Mouse (Mus musculus): Measurements from ENCODE around the gene Rasl12. TPM values are rescaled to one million over a fixed set of nuclear protein-coding genes. Genes with fewer than 3 reads are reported as not detected.
A peak's percentile ranks its signal among the peaks of the same experiment; 100 is the strongest.

Rasl12 gene
- 6.2 TPM in 2 replicates for polyA plus RNA-seq (2015; fragmentation: Nextera tagmentation; extraction: Ambion mirVana)

DNA sequence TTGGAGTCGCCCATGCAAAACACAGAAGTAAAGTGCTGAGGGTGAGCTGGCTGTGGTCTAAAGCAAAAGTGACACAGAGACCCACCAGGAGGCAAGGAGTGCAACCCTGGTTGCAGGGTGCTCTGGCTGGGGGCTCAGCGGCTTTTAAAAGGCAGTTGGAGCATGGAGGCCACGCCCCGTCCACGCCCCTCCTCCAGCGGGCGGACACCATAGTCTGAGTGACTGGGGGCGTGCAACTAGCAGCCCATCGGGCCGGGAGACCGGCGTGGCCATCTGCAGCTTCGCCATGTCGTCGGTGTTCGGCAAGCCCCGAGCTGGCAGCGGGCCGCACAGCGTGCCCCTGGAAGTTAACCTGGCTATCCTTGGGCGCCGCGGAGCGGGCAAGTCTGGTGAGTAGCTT is at the start of gene Rasl12:
TSS of gene Rasl12 (plus strand) at position 228 of the 400 bp plus-strand sequence.
- ATAC-seq, result peak; percentile 83
- H3K4me2 ChIP-seq (replicated peaks), result peak within 1 kb of the TSS; percentile 68
- peaks cover 11% of the 10 kb centered on the region for H3K4me1 ChIP-seq (replicated peaks)
- H3K4me3 ChIP-seq (replicated peaks), result peak within 1 kb of the TSS; percentile 45
- H3K9me3 ChIP-seq, result no peaks in the 10 kb centered on the region
- peaks cover 11% of the 10 kb centered on the region for H3K27me3 ChIP-seq
- H3K36me3 ChIP-seq, result no peaks in the 10 kb centered on the region
- H3K9ac ChIP-seq (replicated peaks), result peak within 1 kb of the TSS; percentile 55
- no peak within 1 kb of the TSS for H3K27ac ChIP-seq
- WGBS, result 0% methylated on average over 24 of the region's 24 CpGs

DNA sequence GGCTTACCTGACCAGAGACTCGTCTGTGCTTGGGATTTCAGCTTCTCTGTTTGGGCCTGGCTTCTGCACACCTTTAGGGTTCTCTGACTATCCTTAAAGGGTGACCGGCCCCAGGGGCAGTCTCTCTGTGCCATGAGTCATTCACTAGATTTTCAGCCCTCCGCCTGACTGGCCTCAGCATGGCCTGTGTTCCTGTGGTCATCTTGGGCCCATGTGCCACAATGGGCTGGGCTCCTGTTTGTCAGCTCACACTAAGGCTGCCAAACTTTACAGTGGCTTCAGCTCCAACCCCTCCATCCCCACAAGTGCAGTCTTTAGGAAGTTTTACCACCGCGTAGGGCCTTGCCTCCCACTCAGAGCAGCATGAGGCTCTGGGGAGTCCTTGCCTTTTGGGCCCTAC is 45.1 kb upstream of the Rasl12 start:
- Histone ChIP-seq H3K9ac (replicated peaks) (no peak overlapping the region), H3K27ac (no peak overlapping the region), H3K27me3 (no peaks in the 10 kb centered on the region), H3K4me2 (replicated peaks) (no peak overlapping the region), H3K4me3 (replicated peaks) (no peak overlapping the region), H3K36me3 (peaks cover 40% of the 10 kb centered on the region), H3K4me1 (replicated peaks) (peaks cover 17% of the 10 kb centered on the region), H3K9me3 (no peaks in the 10 kb centered on the region)
- WGBS, result 91% methylated on average over 5 of the region's 5 CpGs
- ATAC-seq, result no peak

DNA sequence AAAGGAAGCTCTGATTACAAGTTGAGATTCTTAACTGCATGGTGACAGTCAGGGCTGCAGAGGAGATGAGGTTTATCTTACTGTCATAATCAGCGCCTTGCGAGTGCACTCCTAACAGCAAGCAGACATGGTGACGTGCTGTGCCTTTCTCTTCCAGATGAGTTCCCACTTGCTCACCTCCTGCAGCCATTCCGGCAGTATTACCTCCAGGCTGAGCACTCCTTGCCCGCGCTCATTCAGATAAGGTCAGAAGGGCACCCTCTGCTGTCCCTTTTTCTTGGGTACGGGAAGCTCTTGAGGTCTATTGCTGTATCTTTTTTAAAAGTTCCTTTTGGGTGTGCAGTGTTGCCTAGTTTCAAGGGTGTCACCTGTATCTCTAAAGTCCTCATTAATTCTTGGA is 41.7 kb upstream of the Rasl12 start:
- no peaks in the 10 kb centered on the region for H3K27me3 ChIP-seq
- H3K27ac ChIP-seq, result no peak overlapping the region
- H3K9ac ChIP-seq (replicated peaks), result no peak overlapping the region
- H3K4me2 ChIP-seq (replicated peaks), result no peak overlapping the region
- H3K9me3 ChIP-seq, result no peaks in the 10 kb centered on the region
- ATAC-seq, result no peak
- H3K4me3 ChIP-seq (replicated peaks), result no peak overlapping the region
- H3K36me3 ChIP-seq, result peaks cover 68% of the 10 kb centered on the region
- 83% methylated on average over 7 of the region's 7 CpGs for WGBS
- H3K4me1 ChIP-seq (replicated peaks), result no peaks in the 10 kb centered on the region

DNA sequence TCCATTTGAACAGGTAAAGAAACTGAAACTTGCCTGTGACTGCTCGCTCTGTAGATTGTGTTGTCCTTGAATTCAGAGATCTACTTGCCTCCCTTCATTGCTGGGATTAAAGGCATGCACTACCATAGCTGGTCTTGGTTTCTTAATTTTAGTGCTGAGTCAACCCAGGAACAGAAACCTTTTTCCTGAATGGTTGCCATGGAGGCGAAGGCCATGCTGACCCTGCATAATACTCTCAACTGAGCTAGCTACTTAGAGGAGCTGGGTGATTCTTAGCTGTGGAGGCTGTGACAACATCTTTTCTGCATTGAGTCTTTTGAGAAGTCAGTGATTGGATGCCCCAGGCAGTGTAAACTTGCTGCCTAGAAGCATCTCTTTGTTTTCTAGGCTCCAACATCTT is 41.3 kb upstream of the Rasl12 start:
- ATAC-seq, result no peak
- no peak overlapping the region for H3K4me2 ChIP-seq (replicated peaks)
- H3K9ac ChIP-seq (replicated peaks), result no peak overlapping the region
- H3K4me1 ChIP-seq (replicated peaks), result no peaks in the 10 kb centered on the region
- no peaks in the 10 kb centered on the region for H3K9me3 ChIP-seq
- H3K36me3 ChIP-seq, result peaks cover 73% of the 10 kb centered on the region
- 92% methylated on average over 2 of the region's 2 CpGs for WGBS
- H3K4me3 ChIP-seq (replicated peaks), result no peak overlapping the region
- no peak overlapping the region for H3K27ac ChIP-seq
- no peaks in the 10 kb centered on the region for H3K27me3 ChIP-seq

DNA sequence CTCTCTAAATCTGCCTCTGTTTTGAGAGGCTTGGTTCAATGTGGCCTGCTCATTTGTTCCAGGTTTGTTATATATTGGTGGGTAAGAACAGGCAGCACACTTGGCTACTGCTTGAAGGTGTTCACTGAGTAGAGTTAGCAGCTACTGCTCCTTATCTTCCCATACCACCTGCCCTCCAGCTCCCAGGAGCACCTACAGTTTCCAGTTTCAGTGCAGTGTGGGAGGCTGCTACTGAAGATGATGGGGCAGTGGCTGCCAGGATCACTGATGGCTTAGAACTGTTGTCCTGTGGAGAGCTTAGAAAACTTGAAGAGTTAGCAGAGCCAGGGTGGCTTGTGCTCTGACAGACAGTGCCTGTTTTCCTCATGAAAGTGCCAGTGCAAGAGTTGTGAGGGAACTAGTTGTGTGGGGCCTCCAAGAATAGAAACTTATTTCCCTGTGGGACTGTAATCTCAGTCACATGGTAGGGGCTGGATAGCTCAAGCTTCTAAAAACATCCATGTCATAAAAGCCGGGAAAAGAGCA is 39.3 kb upstream of the Rasl12 start:
- no peak for ATAC-seq
- Histone ChIP-seq H3K4me2 (replicated peaks) (no peak overlapping the region), H3K4me3 (replicated peaks) (no peak overlapping the region), H3K4me1 (replicated peaks) (no peaks in the 10 kb centered on the region), H3K9ac (replicated peaks) (no peak overlapping the region), H3K36me3 (peaks cover 77% of the 10 kb centered on the region), H3K27me3 (no peaks in the 10 kb centered on the region), H3K9me3 (no peaks in the 10 kb centered on the region), H3K27ac (no peak overlapping the region)
- WGBS, result 98% methylated on average over 1 of the region's 1 CpGs

DNA sequence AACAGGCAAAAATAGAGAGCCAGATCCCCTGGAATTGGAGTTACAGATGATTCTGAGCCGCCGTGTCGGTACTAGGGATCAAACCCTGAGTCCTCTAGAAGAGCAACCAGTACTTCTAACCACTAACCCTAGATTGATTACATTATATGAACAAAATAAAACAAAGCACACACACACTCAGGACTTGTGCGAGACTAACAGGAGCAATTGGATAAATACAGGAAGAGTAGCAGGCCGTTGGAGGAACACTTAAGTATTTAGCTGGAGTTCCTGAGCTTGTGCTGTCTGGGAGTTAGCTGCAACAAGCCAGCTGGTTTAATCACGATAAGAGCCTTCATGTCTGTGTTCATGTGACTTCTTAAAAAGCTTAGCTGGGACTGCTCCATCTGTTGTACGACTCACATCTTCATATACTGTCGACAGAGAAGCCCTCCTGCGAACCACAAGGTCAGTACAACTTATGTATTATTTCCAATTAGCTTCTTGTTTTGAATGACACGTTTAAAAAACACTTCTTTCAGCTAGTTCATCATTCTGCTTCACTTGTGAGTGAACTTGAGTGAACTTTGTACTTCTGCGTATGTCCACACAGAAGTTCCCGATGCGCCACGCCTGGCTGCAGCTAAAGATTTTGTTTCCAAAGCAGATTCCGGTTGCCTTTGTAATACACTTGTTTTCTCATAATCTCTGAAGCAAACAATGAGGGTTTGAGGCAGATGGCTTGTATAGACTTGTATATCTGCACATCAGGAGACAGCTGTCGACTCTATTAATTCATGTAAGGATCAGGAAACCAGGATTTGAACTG is 37.5 kb upstream of the Rasl12 start, which contains the start of gene Ubap1l:
TSS of gene Ubap1l (plus strand) at position 401 of the 808 bp plus-strand sequence.
- ATAC-seq, result no peak
- no peaks in the 10 kb centered on the region for H3K4me1 ChIP-seq (replicated peaks)
- H3K9me3 ChIP-seq, result no peaks in the 10 kb centered on the region
- H3K4me3 ChIP-seq (replicated peaks), result no peak within 1 kb of the TSS
- H3K27me3 ChIP-seq, result no peaks in the 10 kb centered on the region
- no peak within 1 kb of the TSS for H3K9ac ChIP-seq (replicated peaks)
- 88% methylated on average over 16 of the region's 16 CpGs for WGBS
- no peak within 1 kb of the TSS for H3K27ac ChIP-seq
- no peak within 1 kb of the TSS for H3K4me2 ChIP-seq (replicated peaks)
- peaks cover 65% of the 10 kb centered on the region for H3K36me3 ChIP-seq

DNA sequence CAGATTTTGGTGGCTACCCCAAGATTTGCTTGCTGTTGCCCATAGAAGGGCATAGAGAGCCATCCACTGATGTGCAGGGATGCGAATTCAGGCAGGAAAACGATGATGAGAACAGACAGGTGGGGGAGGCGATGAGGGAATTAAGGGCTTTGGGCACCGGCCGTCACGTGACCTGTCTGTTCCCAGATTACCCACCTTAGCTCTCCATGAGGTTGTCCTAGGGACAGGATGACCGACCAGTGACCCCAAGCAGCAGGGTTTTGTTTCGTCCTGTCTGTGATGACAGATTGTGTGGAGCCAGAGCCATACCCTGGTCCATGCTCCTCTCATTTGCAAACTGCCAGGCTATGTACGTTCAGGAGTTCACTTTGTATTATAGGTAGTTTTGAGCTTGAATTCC is 34.6 kb upstream of the Rasl12 start:
- peaks cover 43% of the 10 kb centered on the region for H3K36me3 ChIP-seq
- no peak overlapping the region for H3K4me3 ChIP-seq (replicated peaks)
- WGBS, result 75% methylated on average over 9 of the region's 9 CpGs
- H3K27ac ChIP-seq, result no peak overlapping the region
- no peak overlapping the region for H3K4me2 ChIP-seq (replicated peaks)
- H3K4me1 ChIP-seq (replicated peaks), result 0 out of 2 replicates have a peak, but pooled peaks cover 5% of the 10 kb centered on the region
- no peak overlapping the region for H3K9ac ChIP-seq (replicated peaks)
- H3K9me3 ChIP-seq, result no peaks in the 10 kb centered on the region
- ATAC-seq, result no peak
- H3K27me3 ChIP-seq, result no peaks in the 10 kb centered on the region

DNA sequence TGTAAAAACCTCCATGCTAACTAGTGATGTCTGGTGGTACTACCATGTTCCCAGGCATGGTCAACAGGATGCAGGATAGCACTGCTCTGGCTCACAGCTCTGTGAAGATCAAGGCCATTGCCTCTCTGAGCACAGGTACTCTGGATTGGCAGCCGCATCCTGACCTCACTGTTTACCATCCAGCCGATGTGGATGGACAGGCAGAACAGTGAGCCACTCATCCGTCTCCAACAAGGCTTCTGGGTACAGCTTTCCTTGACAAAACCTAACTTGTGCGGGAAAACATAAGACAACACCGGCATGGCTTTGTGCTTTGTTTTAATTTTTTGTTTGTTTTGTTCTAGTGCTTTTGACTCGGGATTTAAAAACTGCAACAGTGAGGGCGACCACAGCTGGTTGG is 32.6 kb upstream of the Rasl12 start:
- 91% methylated on average over 7 of the region's 7 CpGs for WGBS
- Histone ChIP-seq H3K4me2 (replicated peaks) (no peak overlapping the region), H3K27ac (no peak overlapping the region), H3K4me1 (replicated peaks) (0 out of 2 replicates have a peak, but pooled peaks cover 5% of the 10 kb centered on the region), H3K27me3 (no peaks in the 10 kb centered on the region), H3K9ac (replicated peaks) (no peak overlapping the region), H3K4me3 (replicated peaks) (no peak overlapping the region), H3K9me3 (no peaks in the 10 kb centered on the region), H3K36me3 (peaks cover 33% of the 10 kb centered on the region)
- no peak for ATAC-seq

DNA sequence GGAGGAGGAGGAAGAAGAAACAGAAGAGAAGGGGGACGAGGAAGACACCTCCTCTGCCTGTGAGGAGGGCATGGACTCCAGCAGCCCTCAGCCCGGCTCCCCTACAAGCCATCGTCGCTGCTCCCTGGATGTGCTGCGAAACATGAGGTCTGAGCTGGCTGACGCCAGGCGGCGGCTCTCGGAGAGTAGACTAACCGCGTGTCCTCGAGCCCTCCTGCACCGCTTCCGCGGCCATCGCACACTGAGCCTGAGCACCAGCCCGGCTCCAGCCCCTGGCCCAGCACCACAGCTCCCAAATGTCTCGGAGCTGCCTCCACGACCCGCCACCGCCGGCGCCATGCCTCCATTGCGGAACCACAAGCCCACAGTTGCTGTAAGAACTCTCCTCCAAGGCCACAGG is 26.6 kb upstream of the Rasl12 start:
- Histone ChIP-seq H3K9ac (replicated peaks) (no peak overlapping the region), H3K36me3 (peaks cover 42% of the 10 kb centered on the region), H3K4me3 (replicated peaks) (no peak overlapping the region), H3K4me2 (replicated peaks) (no peak overlapping the region), H3K27me3 (no peaks in the 10 kb centered on the region), H3K4me1 (replicated peaks) (0 out of 2 replicates have a peak, but pooled peaks cover 5% of the 10 kb centered on the region), H3K27ac (no peak overlapping the region), H3K9me3 (no peaks in the 10 kb centered on the region)
- no peak for ATAC-seq
- WGBS, result 77% methylated on average over 24 of the region's 24 CpGs

DNA sequence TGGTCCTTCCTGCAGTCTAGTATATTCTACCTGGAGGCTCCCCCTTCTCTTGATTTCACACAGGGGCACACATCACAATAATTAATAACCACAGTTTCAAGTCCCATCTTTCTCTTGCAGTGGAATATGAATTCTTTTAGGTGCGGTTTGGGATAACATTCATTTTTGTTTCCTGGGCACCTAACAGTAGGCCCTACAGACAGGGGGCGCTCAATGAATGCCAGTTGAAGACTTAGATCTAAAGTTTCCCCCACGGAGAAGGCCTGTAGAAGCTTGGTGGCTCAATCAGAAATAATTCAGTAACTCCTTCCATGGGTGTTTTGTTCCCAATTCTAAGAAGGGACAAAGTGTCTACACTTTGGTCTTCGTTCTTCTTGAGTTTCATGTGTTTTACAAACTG is 25.9 kb upstream of the Rasl12 start:
- H3K36me3 ChIP-seq, result peaks cover 49% of the 10 kb centered on the region
- no peak for ATAC-seq
- H3K4me2 ChIP-seq (replicated peaks), result no peak overlapping the region
- no peak overlapping the region for H3K27ac ChIP-seq
- H3K4me3 ChIP-seq (replicated peaks), result no peak overlapping the region
- H3K9ac ChIP-seq (replicated peaks), result no peak overlapping the region
- H3K4me1 ChIP-seq (replicated peaks), result no peaks in the 10 kb centered on the region
- H3K27me3 ChIP-seq, result no peaks in the 10 kb centered on the region
- 78% methylated on average over 4 of the region's 4 CpGs for WGBS
- no peaks in the 10 kb centered on the region for H3K9me3 ChIP-seq

DNA sequence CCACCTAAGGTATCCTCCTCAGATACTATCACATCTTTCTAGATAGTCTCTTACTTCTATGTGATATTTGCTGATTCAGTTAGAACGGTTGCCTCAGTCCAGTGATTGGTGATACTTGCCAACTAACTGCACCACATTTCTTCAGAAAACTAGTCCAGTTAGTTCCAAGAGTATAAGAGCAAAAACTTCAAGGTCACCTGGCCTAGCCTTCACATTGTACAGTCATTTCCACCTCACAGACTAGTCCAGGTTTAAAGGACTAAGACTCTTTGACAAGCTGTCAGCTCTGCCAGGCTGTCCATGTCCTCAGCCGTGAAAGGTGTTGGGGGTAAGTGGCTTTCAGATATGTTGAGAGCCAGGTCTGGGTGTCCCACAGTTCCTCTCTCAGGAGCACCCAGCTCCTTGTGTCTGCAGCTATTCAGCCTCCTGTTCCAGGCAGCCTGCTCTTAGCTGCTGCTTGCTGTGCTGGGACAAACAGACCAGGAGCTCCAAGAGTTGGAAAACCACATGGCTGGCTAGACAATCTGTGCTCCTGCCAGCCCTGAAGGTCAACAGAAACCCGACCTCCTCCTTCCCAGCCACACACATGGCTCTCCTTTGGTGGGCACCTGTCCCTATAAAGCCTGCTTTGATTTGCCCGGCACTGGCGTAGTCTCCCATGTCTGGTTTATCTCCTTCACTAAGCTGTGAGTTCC is 23.7 kb upstream of the Rasl12 start:
- WGBS, result 83% methylated on average over 5 of the region's 5 CpGs
- ATAC-seq, result no peak
- H3K4me3 ChIP-seq (replicated peaks), result no peak overlapping the region

More for the DNA sequence above, 23.7 kb upstream of the Rasl12 start:
- Histone ChIP-seq H3K27ac (no peak overlapping the region), H3K36me3 (peaks cover 53% of the 10 kb centered on the region), H3K9ac (replicated peaks) (no peak overlapping the region), H3K4me2 (replicated peaks) (no peak overlapping the region), H3K9me3 (no peaks in the 10 kb centered on the region), H3K27me3 (no peaks in the 10 kb centered on the region), H3K4me1 (replicated peaks) (no peaks in the 10 kb centered on the region)
